22 mouse cellular contexts compared by ENCODE assay signal in the genomic region with DNA sequence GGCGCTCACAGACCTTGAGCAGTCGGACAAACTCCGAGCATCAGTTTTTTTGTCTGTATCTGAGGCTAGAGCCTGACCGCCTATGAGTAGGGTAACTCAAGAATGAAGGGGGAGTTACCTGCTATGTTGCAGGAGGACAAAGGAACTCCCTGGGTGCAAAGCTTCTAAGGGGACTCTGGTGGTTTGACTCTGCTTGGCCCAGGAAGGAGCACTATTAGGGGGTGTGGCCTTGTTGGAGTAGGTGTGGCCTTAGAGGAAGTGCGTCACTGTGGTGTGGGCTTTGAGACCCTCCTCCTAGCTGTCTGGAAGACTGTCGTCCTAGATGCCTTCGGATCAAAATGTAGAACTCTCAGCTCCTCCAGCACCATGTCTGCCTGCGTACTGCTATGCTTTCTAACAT.
A peak's percentile ranks its signal among the peaks of the same experiment; 100 is the strongest.
DNase-seq lines count a peak whose midpoint lies in the region; ATAC-seq and TF ChIP-seq lines count a peak whose summit lies in the region.
"Had no signal": no experiment of that assay in that cellular context is flagged by ENCODE, and none has a peak within 500 bp of the region (broad histone marks: within the 10 kb centered on the region; RNA-seq: fewer than 3 reads in every experiment).

No protein-coding gene starts in this region.

- no peak for TF ChIP-seq CTCF in ES-Bruce4 (IDR thresholded peaks at IDR 0.05; ENCODE audit: low read depth, low read length)

- H3K27ac ChIP-seq in neural tube, embryonic 15.5 days (replicated peaks): peak overlapping the region; percentile 63; the same call in 1 of the 2 replicates
- H3K27ac ChIP-seq in ES-Bruce4 (ENCODE audit: insufficient read depth, low read length) (no peak overlapping the region), ES-E14 (ENCODE audit: insufficient read depth, low read depth, low read length, poor library complexity, severe bottlenecking) (no peak overlapping the region)
- H3K27ac ChIP-seq: forebrain, embryonic 10.5 days; forebrain, embryonic 12.5 days had no signal

- no peak for ATAC-seq in neural tube, embryonic 15.5 days (ENCODE audit: low FRiP score)
- ATAC-seq: forebrain, embryonic 14.5 days had no signal

- peak; percentile 53 for TF ChIP-seq POLR2A in ES-Bruce4 (IDR thresholded peaks at IDR 0.05; ENCODE audit: insufficient read depth, low read length)

- H3K4me1 ChIP-seq in neural tube, embryonic 15.5 days: peaks cover 12% of the 10 kb centered on the region
- H3K4me1 ChIP-seq in ES-Bruce4 (ENCODE audit: control insufficient read depth, insufficient read depth, low read length): peaks cover 7% of the 10 kb centered on the region
- H3K4me1 ChIP-seq in ES-E14 (ENCODE audit: control insufficient read depth in 2 of 2, insufficient read depth in 2 of 2, low read length in 2 of 2, poor library complexity in 1 of 2): peaks cover 11 to 21% of the 10 kb centered on the region in 2 experiments; a peak in 2 of 4 replicates

- WGBS in neural tube, embryonic 15.5 days: 94% methylated on average over 8 of the region's 8 CpGs

- no peak overlapping the region for H3K9ac ChIP-seq in neural tube, embryonic 15.5 days (replicated peaks)
- H3K9ac ChIP-seq in ES-Bruce4 (ENCODE audit: low read depth, poor library complexity, severe bottlenecking): no peak overlapping the region
- peak overlapping the region; percentile 33 for H3K9ac ChIP-seq in ES-E14 (ENCODE audit: insufficient read depth, low read depth, low read length, poor library complexity, severe bottlenecking)
- H3K9ac ChIP-seq: embryonic facial prominence, embryonic 13.5 days; embryonic facial prominence, embryonic 15.5 days; forebrain, embryonic 12.5 days had no signal

- no peak for DNase-seq in neural tube, embryonic 10.5 days (ENCODE audit: extremely low spot score, low spot score)
- DNase-seq in ES-E14 (ENCODE audit: low read depth, low spot score) (no peak), ZHBTc4 (ENCODE audit: low read depth, low spot score) (peak; percentile 82)
- DNase-seq in cerebellum, adult 9-11 months: no peak
- no peak for DNase-seq in right cerebral cortex, adult 2 months (ENCODE audit: low spot score in 2 of 2)
- no peak for DNase-seq in cerebellum, postnatal 36 days
- DNase-seq: adrenal gland, adult 2 months; adrenal gland, postnatal 10 days; adrenal gland, postnatal 25 days; cerebellum, adult 11 months; cerebellum, adult 18-20 months; cerebellum, adult 8-10 months; cerebellum, postnatal 25 days; embryo, embryonic 11 days had no signal

- H3K4me2 ChIP-seq in neural tube, embryonic 15.5 days: no peak overlapping the region
- H3K4me2 ChIP-seq: embryonic facial prominence, embryonic 13.5 days; embryonic facial prominence, embryonic 15.5 days; forebrain, embryonic 12.5 days had no signal

- TF ChIP-seq EP300 in ES-Bruce4 (IDR thresholded peaks at IDR 0.05; ENCODE audit: insufficient read depth, low read depth, low read length): no peak

- H3K27me3 ChIP-seq in neural tube, embryonic 15.5 days (replicated peaks): no peaks in the 10 kb centered on the region
- H3K27me3 ChIP-seq in ES-Bruce4 (ENCODE audit: control insufficient read depth, insufficient read depth, low read length, poor library complexity, severe bottlenecking): no peaks in the 10 kb centered on the region

- H3K4me3 ChIP-seq in neural tube, embryonic 15.5 days (replicated peaks): no peak overlapping the region
- peak overlapping the region; percentile 53 for H3K4me3 ChIP-seq in ES-Bruce4 (ENCODE audit: low read depth, low read length)
- peak overlapping the region; percentile 20 to 63 for H3K4me3 ChIP-seq in ES-E14 (ENCODE audit: insufficient read depth in 1 of 2, low read depth in 1 of 2, low read length in 2 of 2, poor library complexity in 1 of 2, severe bottlenecking in 1 of 2)
- H3K4me3 ChIP-seq: embryonic facial prominence, embryonic 13.5 days; embryonic facial prominence, embryonic 15.5 days; erythroblast, embryonic 14.5 days; forebrain, embryonic 10.5 days; forebrain, embryonic 12.5 days had no signal

- no peaks in the 10 kb centered on the region for H3K9me3 ChIP-seq in neural tube, embryonic 15.5 days (replicated peaks)
- H3K9me3 ChIP-seq in ES-Bruce4 (replicated peaks; ENCODE audit: control insufficient read depth, insufficient read depth, low read length, poor library complexity, severe bottlenecking) (no peaks in the 10 kb centered on the region), ES-E14 (ENCODE audit: control insufficient read depth, insufficient read depth, low read depth, low read length) (no peaks in the 10 kb centered on the region)
- H3K9me3 ChIP-seq: embryonic facial prominence, embryonic 13.5 days; embryonic facial prominence, embryonic 15.5 days; forebrain, embryonic 10.5 days; forebrain, embryonic 12.5 days had no signal

- no peaks in the 10 kb centered on the region for H3K36me3 ChIP-seq in neural tube, embryonic 15.5 days
- no peaks in the 10 kb centered on the region for H3K36me3 ChIP-seq in ES-Bruce4 (ENCODE audit: control insufficient read depth, insufficient read depth, low read length, poor library complexity, severe bottlenecking)
- H3K36me3 ChIP-seq in ES-E14 (ENCODE audit: control insufficient read depth, insufficient read depth, low read length, poor library complexity, severe bottlenecking): no peaks in the 10 kb centered on the region
- H3K36me3 ChIP-seq: embryonic facial prominence, embryonic 13.5 days; embryonic facial prominence, embryonic 15.5 days; forebrain, embryonic 10.5 days; forebrain, embryonic 12.5 days had no signal

- in situ Hi-C loops in ES-E14 (cut with MboI; ENCODE audit: low sequenced_read_pairs in 2 of 2, unreplicated experiment in 2 of 2): loop anchor here in 1 of 2 experiments (25.0 kb wide), 1 partner anchor 178 kb away; no protein-coding TSS in a partner anchor

TF ChIP-seq in ES-E14, 5 proteins besides CTCF, POLR2A, EP300 and RAD21:
- TF ChIP-seq ZC3H11A (IDR thresholded peaks at IDR 0.05; ENCODE audit: borderline replicate concordance, low read depth, low read length) (no peak), MAFK (IDR thresholded peaks at IDR 0.05; ENCODE audit: insufficient read depth, low read depth, low read length) (no peak), ZNF384 (IDR thresholded peaks at IDR 0.05; ENCODE audit: low read depth, low read length) (no peak), CHD2 (IDR thresholded peaks at IDR 0.05; ENCODE audit: low read depth, low read length) (no peak), HCFC1 (IDR thresholded peaks at IDR 0.05; ENCODE audit: borderline replicate concordance, insufficient read depth, low read length) (no peak)
TF ChIP-seq in ES-E14: peak in this region for 0.
